Mouse (Mus musculus): ENCODE measurements at regions not wholly inside any gene's neighbourhood (a gene's known extent, or its start where the extent isn't known, plus 50 kb on each side); places are given as distances from the start of the nearest gene placed in this dataset.

DNA sequence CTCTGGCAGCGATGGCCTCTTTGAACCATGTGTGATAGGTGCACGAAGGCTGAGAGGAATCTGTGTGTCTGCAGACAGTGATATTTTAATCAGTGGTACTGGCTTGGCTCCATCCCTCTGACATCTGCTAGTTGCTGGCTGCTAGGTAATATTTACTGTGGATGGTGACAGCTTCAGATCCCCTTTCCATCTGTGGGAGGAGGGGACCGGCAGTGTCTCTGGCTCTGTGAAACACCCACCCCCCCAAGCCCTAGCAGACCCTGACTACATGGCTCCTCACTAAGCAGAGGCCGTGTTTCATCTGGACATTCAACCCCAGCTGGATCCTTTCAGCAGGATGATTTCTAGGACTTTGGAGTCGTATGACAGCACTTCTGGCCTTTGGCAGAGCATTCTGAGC, 187.0 kb upstream of the Mphosph6 start:
- no peak for TF ChIP-seq POLR2A (IDR thresholded peaks at IDR 0.05; ENCODE audit: low read depth, low read length)
- no peak for TF ChIP-seq CTCF (conservative IDR thresholded peaks at IDR 0.05 in 1 of 2, IDR thresholded peaks at IDR 0.05 in 1 of 2; ENCODE audit: low read depth in 2 of 2, low read length in 2 of 2)
- TF ChIP-seq PAX5 (IDR thresholded peaks at IDR 0.05; ENCODE audit: low read length) = no peak
- no peak for TF ChIP-seq JUND (conservative IDR thresholded peaks at IDR 0.05; ENCODE audit: low read depth, low read length)
